Mouse (Mus musculus) embryonic stem cell, embryonic (primary cell): ENCODE measurements around the gene Slc38a1.

Source experiments
- CTCF ChIA-PET, 4 experiments: fragments of 300-600 bp in 2 of 4; fragments of 350-600 bp in 2 of 4; sonication (Branson Sonifier 250); formaldehyde crosslinking; loops; one replicate each; lab custom pipeline; 2022; ENCODE audit warnings: inconsistent platforms in 2 of 4; lab: Charles Lee
- POLR2A ChIA-PET, 4 experiments: fragments of 300-600 bp in 2 of 4; fragments of 350-600 bp in 2 of 4; sonication (Branson Sonifier 250); formaldehyde crosslinking; loops; one replicate each; lab custom pipeline; 2022; ENCODE audit warnings: antibody characterized with exemption in 4 of 4, inconsistent platforms in 1 of 4; lab: Charles Lee

The Slc38a1 gene

GRCm38 (mm10) chr15:96568271-96568982, 74.3 kb downstream of the Slc38a1 start:
- ChIA-PET POLR2A (interaction anchor here (0.6 to 5.1 kb wide), 18 partner anchors 10 to 142 kb away, joined by 3 to 34 read pairs (median 4); no protein-coding TSS in a partner anchor), CTCF (interaction anchor here (0.6 to 2.5 kb wide), 9 partner anchors 9 to 1891 kb away, joined by 3 to 12 read pairs (median 4); no protein-coding TSS in a partner anchor)

- ChIA-PET POLR2A (interaction anchor here in 3 of 4 experiments (0.6 to 6.2 kb wide), 45 partner anchors 8 to 387 kb away, joined by 3 to 55 read pairs (median 4); no protein-coding TSS in a partner anchor), CTCF (interaction anchor here (0.6 to 2.5 kb wide), 11 partner anchors 15 to 387 kb away, joined by 3 to 15 read pairs (median 4); no protein-coding TSS in a partner anchor)
These were observed 75.9 kb downstream of the Slc38a1 start for GRCm38 (mm10) chr15:96566850-96567271.

- ChIA-PET POLR2A (interaction anchor here (0.6 to 6.2 kb wide), 29 partner anchors 9 to 365 kb away, joined by 3 to 55 read pairs (median 5); partner anchors contain the start of genes Slc38a1 (in 2 of the 4) and Slc38a2 (in 1 of the 4)), CTCF (interaction anchor here in 2 of 4 experiments (0.6 to 5.5 kb wide), 10 partner anchors 12 to 674 kb away, joined by 3 to 55 read pairs (median 4); no protein-coding TSS in a partner anchor)
These were observed 78.9 kb downstream of the Slc38a1 start for GRCm38 (mm10) chr15:96563852-96564251.

- CTCF ChIA-PET = interaction anchor here in 3 of 4 experiments (1.4 to 5.5 kb wide), 3 partner anchors 10 to 11 kb away, joined by 3 to 55 read pairs (median 10); no protein-coding TSS in a partner anchor
- POLR2A ChIA-PET = interaction anchor here in 2 of 4 experiments (0.6 to 6.2 kb wide), 19 partner anchors 10 to 149 kb away, joined by 3 to 55 read pairs (median 6); partner anchors contain the start of gene Slc38a1 (in 2 of the 2)
These were observed 80.2 kb downstream of the Slc38a1 start for GRCm38 (mm10) chr15:96562521-96562920.

DNA sequence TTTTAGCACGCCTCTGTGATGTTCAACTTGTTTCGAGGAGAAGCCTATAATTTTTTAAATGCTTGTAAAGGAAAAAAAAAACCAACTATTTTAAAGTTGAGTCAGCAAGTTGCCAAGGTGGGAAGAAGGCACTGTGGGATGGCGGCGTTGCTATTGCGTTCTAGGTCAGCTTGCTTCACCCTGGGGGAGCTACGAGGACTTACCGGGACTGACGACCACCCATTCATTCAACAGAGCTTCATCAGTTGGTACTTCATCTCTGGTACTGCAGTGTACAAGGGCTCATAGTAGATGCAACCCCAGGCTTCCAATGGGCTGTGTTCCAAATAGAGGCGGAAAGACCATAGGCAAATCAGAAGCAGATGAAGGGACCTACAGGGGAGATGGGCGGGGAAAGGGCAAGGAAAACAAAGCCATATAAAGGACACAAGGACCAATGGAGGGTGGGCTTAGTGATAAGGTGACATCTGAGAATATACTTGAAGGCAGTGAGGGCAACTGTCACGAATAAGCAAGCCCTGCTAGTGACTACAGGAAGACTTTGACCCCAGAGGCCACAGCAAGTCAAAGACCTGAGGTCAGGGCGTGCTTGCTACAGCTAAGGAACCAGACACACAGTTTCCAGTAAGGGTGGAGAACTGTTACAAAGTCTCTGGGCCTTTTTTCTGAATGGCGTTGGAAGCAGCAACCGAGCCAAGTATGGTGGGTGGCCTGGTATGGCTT, 82.0 kb downstream of the Slc38a1 start:
- CTCF ChIA-PET = interaction anchor here (0.7 to 5.5 kb wide), 6 partner anchors 9 to 107 kb away, joined by 3 to 55 read pairs (median 4); no protein-coding TSS in a partner anchor
- POLR2A ChIA-PET = interaction anchor here in 3 of 4 experiments (0.6 to 1.9 kb wide), 5 partner anchors 8 to 399 kb away, joined by 3 to 9 read pairs (median 4); no protein-coding TSS in a partner anchor

DNA sequence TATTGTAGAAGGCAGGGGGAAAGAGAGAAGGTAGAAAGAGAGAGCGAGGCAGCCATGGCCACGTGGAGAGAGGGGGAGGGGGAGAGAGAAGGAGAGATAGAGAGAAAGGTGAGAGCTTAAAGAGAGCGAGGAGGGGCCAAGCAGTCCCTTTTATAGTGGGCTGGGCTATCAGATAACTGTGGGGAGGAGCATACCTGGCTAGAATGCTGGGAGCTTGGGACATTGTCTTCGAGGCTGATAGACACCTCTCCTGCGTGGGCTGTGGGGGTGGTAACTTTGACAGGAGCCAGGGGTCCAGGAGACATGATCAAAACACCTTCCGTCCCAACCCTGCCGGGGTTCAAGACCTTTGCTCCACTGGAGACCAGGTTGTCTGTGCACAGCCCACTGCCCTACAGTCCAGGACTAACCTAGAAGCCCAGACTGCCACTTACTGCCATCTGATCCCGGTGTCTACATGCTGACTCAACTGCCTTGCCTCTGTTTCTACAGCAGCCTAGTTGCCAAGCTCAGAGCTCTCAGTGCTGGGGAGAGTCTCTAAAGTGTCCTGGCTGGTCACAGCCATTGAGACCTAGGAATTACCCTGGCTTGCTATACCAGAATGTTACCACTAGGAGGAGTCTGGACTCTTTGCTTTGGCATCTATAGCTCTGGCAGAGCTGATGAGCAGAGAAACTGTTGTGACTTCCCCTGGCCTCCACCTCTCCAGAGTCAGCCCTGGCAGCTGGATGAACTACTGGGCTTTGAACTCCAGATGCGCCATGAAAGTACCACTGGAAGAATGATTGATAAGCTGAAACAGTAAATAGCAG, 90.9 kb downstream of the Slc38a1 start:
- ChIA-PET CTCF (interaction anchor here (0.5 to 2.4 kb wide), 85 partner anchors 8 to 508 kb away, joined by 3 to 55 read pairs (median 4); partner anchors contain the start of gene Scaf11 (in 1 of the 4)), POLR2A (interaction anchor here in 3 of 4 experiments (0.5 to 2.4 kb wide), 37 partner anchors 9 to 1992 kb away, joined by 3 to 38 read pairs (median 4); partner anchors contain the start of gene Slc38a1 (in 2 of the 3))

DNA sequence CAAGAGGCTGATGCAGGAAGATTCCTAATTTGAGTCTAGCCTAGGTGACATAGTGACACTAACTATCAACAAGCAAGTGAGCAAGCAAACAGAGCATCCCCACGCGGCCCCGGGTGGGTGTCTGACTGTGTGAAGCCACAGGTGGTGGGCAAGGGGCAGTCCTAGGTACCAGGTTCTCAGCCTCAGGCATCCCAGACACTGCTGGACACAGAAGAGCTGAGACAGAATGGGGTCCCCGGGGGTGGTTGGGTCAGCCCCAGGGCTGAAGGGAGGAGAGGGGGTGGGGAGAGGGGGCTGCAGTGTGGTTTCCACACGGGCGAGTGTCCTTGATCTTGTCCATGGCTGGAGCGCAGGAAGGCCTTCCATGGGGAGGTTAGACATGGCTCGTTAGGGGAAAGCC, 91.6 kb downstream of the Slc38a1 start:
- ChIA-PET CTCF (interaction anchor here in 3 of 4 experiments (0.6 to 2.4 kb wide), 12 partner anchors 11 to 216 kb away, joined by 3 to 55 read pairs (median 8); partner anchors contain the start of gene Scaf11 (in 1 of the 3)), POLR2A (interaction anchor here in 3 of 4 experiments (1.1 to 2.4 kb wide), 13 partner anchors 12 to 160 kb away, joined by 3 to 38 read pairs (median 7); no protein-coding TSS in a partner anchor)

GRCm38 (mm10) chr15:96548363-96548762, 94.3 kb downstream of the Slc38a1 start:
- CTCF ChIA-PET = interaction anchor here in 3 of 4 experiments (0.6 to 1.7 kb wide), 13 partner anchors 9 to 398 kb away, joined by 3 to 8 read pairs (median 4); no protein-coding TSS in a partner anchor
- POLR2A ChIA-PET = interaction anchor here in 3 of 4 experiments (0.5 to 2.8 kb wide), 44 partner anchors 9 to 674 kb away, joined by 3 to 16 read pairs (median 5); partner anchors contain the start of genes Scaf11 (in 2 of the 3) and Slc38a1 (in 1 of the 3)

- CTCF ChIA-PET = interaction anchor here in 3 of 4 experiments (0.6 to 1.7 kb wide), 16 partner anchors 8 to 490 kb away, joined by 3 to 13 read pairs (median 4); no protein-coding TSS in a partner anchor
- POLR2A ChIA-PET = interaction anchor here in 3 of 4 experiments (0.5 to 2.8 kb wide), 35 partner anchors 8 to 783 kb away, joined by 3 to 16 read pairs (median 5); partner anchors contain the start of genes Scaf11 (in 2 of the 3) and Slc38a1 (in 1 of the 3)
These were observed 95.2 kb downstream of the Slc38a1 start for GRCm38 (mm10) chr15:96547256-96548195.

DNA sequence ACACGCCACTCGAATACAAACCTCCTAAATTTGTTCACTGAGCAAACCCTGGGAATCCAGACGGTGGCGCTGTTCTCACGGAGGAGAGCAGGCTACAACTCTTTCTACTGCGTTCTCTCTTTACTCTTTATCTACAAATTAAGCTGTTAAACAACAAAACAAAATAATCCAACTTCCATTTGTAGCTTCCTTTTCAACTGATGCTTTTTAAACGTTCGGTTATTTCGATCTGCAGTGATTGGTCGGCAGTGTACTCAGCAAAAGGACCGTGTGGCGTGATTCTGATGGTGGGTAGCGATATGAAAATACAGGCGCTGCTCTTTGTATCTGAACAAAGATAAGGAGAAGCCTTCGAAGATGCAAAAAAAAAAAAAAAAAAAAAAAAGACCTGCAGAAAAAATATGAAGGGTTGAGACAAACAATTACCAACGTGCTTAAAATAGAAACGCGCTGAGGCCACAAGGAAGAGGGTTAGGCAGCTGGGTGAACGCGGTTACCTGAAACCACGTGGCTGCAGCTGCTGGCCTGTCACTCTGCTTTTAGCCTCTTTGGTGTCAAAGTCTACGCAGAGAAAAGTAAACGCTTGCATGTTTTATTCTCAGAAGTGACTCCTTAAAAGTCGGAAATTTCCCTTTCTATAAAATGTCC, 99.4 kb downstream of the Slc38a1 start:
- CTCF ChIA-PET = interaction anchor here (0.5 to 1.9 kb wide), 31 partner anchors 9 to 845 kb away, joined by 3 to 21 read pairs (median 3); no protein-coding TSS in a partner anchor

DNA sequence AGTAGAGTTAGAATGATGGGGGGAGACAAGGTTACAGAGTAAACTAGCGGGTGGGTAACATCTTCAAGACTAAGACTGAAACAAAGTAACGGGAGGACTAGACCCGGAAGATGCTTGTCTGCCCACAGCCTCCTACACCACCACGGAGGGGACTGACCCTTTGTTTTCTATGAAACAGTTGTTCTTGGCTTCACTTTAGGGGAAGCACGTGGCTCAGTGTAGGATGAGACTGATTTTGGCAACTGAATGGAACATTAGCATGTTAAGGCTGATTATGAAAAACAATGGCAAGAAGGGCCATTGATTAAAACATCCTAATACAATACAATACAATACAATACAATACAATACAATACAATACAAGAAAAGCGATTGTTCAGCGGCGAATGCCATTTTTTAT, 100.6 kb downstream of the Slc38a1 start:
- ChIA-PET CTCF (interaction anchor here in 2 of 4 experiments (0.6 to 1.9 kb wide), 3 partner anchors 10 to 395 kb away, joined by 3 to 12 read pairs (median 9); no protein-coding TSS in a partner anchor), POLR2A (interaction anchor here in 1 of 4 experiments (1.3 kb wide), 1 partner anchor 24 kb away, joined by 4 read pairs; no protein-coding TSS in a partner anchor)

More for the DNA sequence above, 99.4 kb downstream of the Slc38a1 start:
- POLR2A ChIA-PET = interaction anchor here (0.6 to 1.3 kb wide), 16 partner anchors 19 to 411 kb away, joined by 3 to 8 read pairs (median 4); no protein-coding TSS in a partner anchor

DNA sequence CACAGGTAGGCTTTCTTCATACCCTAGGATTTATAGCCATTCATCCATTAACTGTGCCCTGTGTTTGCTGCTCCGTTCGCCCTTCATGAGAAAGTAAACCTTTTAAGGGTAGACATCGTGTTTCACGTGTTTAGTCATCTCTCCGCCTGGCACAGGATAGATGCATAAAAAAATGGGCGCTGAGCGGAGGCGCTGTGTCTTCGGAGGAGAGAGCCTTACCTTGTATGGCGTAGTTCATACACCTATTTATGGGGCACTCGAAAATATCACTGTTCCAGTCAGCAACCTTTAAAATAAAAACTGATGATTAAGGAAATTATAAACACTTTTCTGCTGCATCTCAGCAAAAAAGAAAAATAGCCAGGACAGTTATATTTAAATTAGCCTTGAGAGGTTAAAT, 105.4 kb downstream of the Slc38a1 start:
- CTCF ChIA-PET = no interaction called here
- POLR2A ChIA-PET = interaction anchor here in 1 of 4 experiments (0.6 to 0.7 kb wide), 3 partner anchors 37 to 105 kb away, joined by 3 to 5 read pairs (median 4); no protein-coding TSS in a partner anchor

GRCm38 (mm10) chr15:96536412-96536811, 106.3 kb downstream of the Slc38a1 start:
- POLR2A ChIA-PET = interaction anchor here in 3 of 4 experiments (0.5 to 1.6 kb wide), 15 partner anchors 11 to 412 kb away, joined by 3 to 9 read pairs (median 3); no protein-coding TSS in a partner anchor
- CTCF ChIA-PET = interaction anchor here in 2 of 4 experiments (0.5 to 0.8 kb wide), 5 partner anchors 11 to 601 kb away, joined by 3 to 5 read pairs (median 3); no protein-coding TSS in a partner anchor

- POLR2A ChIA-PET = no interaction called here
- CTCF ChIA-PET = no interaction called here
These were observed 115.0 kb downstream of the Slc38a1 start for GRCm38 (mm10) chr15:96527686-96528085.
